Mouse (Mus musculus) liver, adult 2 months (tissue): ENCODE data around the gene Scg5. TPM values are rescaled to one million over a fixed set of nuclear protein-coding genes. Genes with fewer than 3 reads are reported as not detected.
A peak's percentile ranks its signal among the peaks of the same experiment; 100 is the strongest.

ENCODE experiments used
- DNase-seq: peaks from one replicate; pipeline ENCODE4 v3.0.0-alpha.2; 2011; ENCODE audit warnings: low read depth, low spot score; ENCODE audit errors: extremely low read depth
- H3K27ac ChIP-seq: fragments of 200-500 bp; replicated peaks from 2 replicates; pipeline ENCODE4 v1.5.1; 2012; ENCODE audit warnings: low read depth, mild to moderate bottlenecking, control low read depth, inconsistent platforms, low read length; ENCODE audit not compliant: insufficient read depth
- H3K27me3 ChIP-seq: fragments of 200-500 bp; 2 replicates; pipeline ENCODE4 v1.6.1; 2012; ENCODE audit warnings: mild to moderate bottlenecking, moderate library complexity, low read length, inconsistent platforms; ENCODE audit not compliant: control insufficient read depth, insufficient read depth
- H3K36me3 ChIP-seq: fragments of 200-500 bp; 2 replicates; pipeline ENCODE4 v1.6.1; 2012; ENCODE audit warnings: low read length, inconsistent platforms; ENCODE audit not compliant: control insufficient read depth, insufficient read depth
- H3K4me1 ChIP-seq: fragments of 200-500 bp; 2 replicates; pipeline ENCODE4 v1.6.1; 2011; ENCODE audit warnings: low read length; ENCODE audit not compliant: control insufficient read depth, insufficient read depth
- H3K4me3 ChIP-seq: fragments of 200-500 bp; 2 replicates; pipeline ENCODE4 v1.5.1; 2011; ENCODE audit warnings: low read depth, mild to moderate bottlenecking, control low read depth, low read length, moderate library complexity; ENCODE audit not compliant: insufficient read depth
- H3K79me2 ChIP-seq: fragments of 200-500 bp; 2 replicates; pipeline ENCODE4 v1.6.1; 2012; ENCODE audit warnings: inconsistent platforms, mild to moderate bottlenecking, low read length, moderate library complexity; ENCODE audit not compliant: control insufficient read depth, insufficient read depth
- H3K9ac ChIP-seq: fragments of 200-500 bp; 2 replicates; pipeline ENCODE4 v1.6.1; 2012; ENCODE audit warnings: low read depth, mild to moderate bottlenecking, control low read depth, inconsistent platforms, low read length
- CTCF ChIP-seq: fragments of 200-500 bp; IDR thresholded peaks from 2 replicates; pipeline ENCODE4 v1.5.1; 2011; ENCODE audit warnings: low read depth, low read length, control low read depth
- POLR2A ChIP-seq: fragments of 200-500 bp; IDR thresholded peaks from 2 replicates; pipeline ENCODE4 v1.6.1; 2011; ENCODE audit warnings: low read length, control low read depth; ENCODE audit not compliant: insufficient read depth; ENCODE audit errors: extremely low read depth
- WGBS: fragments of 180-500 bp; shearing (Covaris S2); methylation state at CpG from one replicate; pipeline ENCODE4 v1.1.7; 2018; 5-methylcytosine and 5-hydroxymethylcytosine counted together
- polyA plus RNA-seq: library from polyadenylated mRNA; depleted of rRNA; stranded (reverse); fragments of >200 nt; gene quantifications from 2 replicates; pipeline ENCODE4 v1.2.3, GENCODE M21; 2012
- total RNA-seq: library from RNA; depleted of rRNA; stranded (reverse); fragments of >200 nt; gene quantifications from 2 replicates; pipeline ENCODE4 v1.2.3, GENCODE M21; 2014

Scg5 gene
- total and polyA plus RNA-seq, 2 experiments = 0.07 TPM; not detected in 1

DNA sequence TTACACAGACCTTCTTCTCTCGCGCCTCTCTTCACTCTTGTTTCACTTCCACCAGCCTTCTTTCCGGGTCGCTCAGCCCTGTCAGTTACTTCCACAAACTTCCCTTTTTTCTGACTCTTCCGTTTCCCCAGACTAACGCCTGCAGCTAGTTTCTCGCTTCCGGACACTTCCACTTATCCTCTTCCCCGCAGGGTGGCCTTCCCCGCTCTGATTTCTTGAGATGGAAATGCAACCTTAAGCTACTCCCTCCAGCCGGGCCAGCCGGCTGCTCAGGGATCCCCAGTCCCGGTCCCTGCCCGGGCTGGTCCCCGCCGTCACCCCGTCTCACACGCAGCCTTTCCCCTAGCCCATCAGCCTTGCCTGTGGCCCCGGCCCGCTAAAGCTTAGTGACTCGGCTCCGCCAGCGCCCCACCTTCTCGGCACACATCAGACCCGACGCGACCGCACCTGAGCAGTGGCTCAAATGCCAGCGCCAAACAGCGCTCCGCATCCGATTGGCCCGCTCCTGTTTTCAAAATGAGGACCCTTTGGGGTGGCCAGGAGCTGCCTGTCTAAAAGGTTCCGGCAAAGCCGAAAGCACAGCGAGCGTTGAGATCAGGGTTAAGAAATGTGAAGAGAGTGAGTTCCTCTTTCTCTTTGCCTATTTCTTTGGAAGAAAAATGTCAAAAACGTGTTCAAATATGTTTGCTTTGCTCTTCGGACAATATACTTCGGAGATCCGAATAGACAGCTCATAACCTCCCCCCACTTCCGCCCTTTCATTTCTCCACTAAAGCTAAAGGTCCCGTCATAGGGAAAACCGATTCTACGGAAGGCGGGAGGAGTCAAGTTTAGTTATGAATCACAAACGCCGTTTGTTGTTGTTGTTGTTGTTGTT is 19.6 kb upstream of the Scg5 start, which contains the start of gene Arhgap11a:
Gene Arhgap11a, minus strand, starts transcription at position 417 of the 877 bp plus-strand sequence.
- H3K36me3 ChIP-seq = no peaks in the 10 kb centered on the region
- no peaks in the 10 kb centered on the region; the same call in 1 of the 2 replicates for H3K79me2 ChIP-seq
- peak within 1 kb of the TSS; percentile 80 for H3K9ac ChIP-seq
- H3K4me3 ChIP-seq = peak within 1 kb of the TSS; percentile 95
- peaks cover 7% of the 10 kb centered on the region; the same call in 1 of the 2 replicates for H3K4me1 ChIP-seq
- peak; percentile 94 for DNase-seq
- TF ChIP-seq POLR2A = no peak
- TF ChIP-seq CTCF = no peak
- peak within 1 kb of the TSS; percentile 83 for H3K27ac ChIP-seq
- under 1% methylated on average over 48 of the region's 48 CpGs for WGBS
- no peaks in the 10 kb centered on the region for H3K27me3 ChIP-seq

DNA sequence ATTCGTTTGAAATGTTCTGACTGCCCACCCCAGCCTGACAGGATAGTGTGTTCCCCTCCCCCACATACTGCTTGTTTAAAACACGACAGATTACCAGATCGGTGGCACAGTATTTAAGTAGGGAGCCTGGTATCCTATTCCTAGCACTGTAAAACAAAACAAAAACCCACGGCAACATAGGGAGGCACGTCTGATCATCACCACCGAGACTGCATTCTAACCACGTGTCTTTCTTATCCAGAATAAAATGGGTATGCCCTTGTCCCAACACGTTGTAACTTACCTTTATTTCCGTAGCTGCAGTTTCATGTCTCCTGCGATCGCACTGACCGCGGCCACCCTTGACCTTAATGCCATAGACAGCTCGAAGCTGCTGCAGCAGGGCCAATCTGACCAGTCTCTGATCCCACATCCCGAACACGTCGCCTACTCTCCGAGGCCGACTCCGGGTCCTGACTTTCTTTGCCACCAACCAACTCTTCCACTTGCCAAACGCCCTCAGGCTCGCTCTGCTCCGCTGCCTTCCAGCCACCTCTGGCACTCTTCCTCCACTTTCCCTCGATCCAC is 18.8 kb upstream of the Scg5 start:
- Histone ChIP-seq H3K27ac (no peak overlapping the region), H3K27me3 (no peaks in the 10 kb centered on the region), H3K4me3 (peak overlapping the region; percentile 95), H3K36me3 (no peaks in the 10 kb centered on the region), H3K79me2 (no peaks in the 10 kb centered on the region; the same call in 1 of the 2 replicates), H3K9ac (peak overlapping the region; percentile 80), H3K4me1 (peaks cover 7% of the 10 kb centered on the region; the same call in 1 of the 2 replicates)
- DNase-seq = no peak
- under 1% methylated on average over 24 of the region's 24 CpGs for WGBS
- TF ChIP-seq CTCF = no peak
- TF ChIP-seq POLR2A = no peak

DNA sequence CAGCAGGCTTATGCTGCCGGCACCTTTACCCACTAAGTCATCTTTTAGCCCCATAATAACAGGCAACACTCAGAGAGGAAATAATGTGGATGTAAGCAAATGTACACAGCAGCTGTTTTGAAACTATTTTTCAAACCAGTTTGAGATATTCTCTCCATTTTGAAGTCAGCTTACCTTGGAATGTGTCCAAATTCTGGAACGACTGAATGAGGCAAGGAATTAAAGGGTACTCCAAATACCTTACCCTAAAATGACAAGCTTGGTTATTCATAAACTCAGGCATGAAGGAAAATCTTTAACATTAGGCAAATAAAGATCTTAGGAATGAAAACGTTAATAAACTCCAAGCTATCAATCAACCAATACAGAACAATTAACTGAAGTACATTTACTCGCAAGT is 16.2 kb upstream of the Scg5 start:
- H3K4me1 ChIP-seq = peaks cover 7% of the 10 kb centered on the region; the same call in 1 of the 2 replicates
- no peak overlapping the region for H3K4me3 ChIP-seq
- no peaks in the 10 kb centered on the region; the same call in 1 of the 2 replicates for H3K79me2 ChIP-seq
- no peaks in the 10 kb centered on the region for H3K36me3 ChIP-seq
- no peak overlapping the region for H3K27ac ChIP-seq
- TF ChIP-seq CTCF = no peak
- no peak for TF ChIP-seq POLR2A
- no peak overlapping the region for H3K9ac ChIP-seq
- 30% methylated on average over 4 of the region's 4 CpGs for WGBS
- no peaks in the 10 kb centered on the region for H3K27me3 ChIP-seq
- no peak for DNase-seq

DNA sequence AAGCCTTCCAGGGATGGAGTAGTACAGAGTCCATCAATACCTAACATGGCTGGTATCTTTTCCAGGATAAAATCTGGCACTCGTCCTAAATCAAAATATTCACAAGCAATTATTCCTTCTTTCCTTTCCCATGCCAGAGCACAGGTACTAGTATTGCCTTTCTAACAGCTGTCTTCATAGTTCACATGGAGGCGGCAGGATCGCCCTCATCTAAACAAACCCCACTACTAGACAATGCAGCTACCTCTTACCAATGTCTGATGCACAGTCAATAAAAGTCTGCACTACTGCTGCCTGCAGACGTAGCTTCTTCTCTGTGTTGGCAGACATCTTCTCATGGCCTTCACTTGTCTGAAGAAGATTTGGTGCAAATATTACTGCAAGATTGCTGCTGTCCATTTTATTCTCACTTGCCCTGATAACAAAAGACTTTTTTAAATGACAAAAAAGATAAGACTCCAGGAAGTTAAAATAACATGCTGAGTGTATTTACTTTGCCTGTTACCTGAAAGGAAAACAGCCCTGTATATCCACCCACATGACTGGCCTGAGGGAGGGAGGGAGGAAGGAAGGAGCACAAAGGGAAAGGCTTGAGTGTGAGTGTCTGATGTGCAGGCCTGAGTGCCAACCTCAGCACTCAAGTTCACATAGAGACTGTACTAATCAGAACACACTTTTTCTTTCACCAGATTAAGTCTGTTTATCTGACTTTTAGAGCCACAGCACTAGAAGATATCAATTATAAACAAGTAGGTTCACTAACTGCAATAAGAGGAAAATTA is 12.9 kb upstream of the Scg5 start:
- no peak overlapping the region for H3K27ac ChIP-seq
- WGBS = 83% methylated on average over 4 of the region's 4 CpGs
- H3K36me3 ChIP-seq = no peaks in the 10 kb centered on the region

DNA sequence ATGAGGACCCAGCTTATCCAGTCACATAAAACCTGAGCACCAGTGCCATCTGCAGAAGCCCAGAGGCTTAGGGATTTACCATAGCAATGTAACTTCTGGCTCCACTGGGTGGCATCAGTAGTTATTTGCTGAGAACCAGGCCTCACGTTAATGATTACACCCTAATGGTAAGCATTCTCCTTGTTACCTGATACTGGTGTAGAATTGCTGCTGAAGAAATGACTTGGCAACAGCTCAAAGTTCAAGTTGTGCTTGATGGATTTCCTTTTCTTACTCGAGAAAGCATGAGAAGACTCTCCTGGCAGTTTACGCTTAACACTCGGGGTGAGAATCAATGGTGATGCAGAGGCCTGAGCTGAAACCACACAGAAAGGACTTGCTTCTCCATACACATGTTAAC is 10.6 kb upstream of the Scg5 start:
- Histone ChIP-seq H3K4me3 (no peak overlapping the region), H3K4me1 (no peaks in the 10 kb centered on the region), H3K36me3 (no peaks in the 10 kb centered on the region), H3K79me2 (no peaks in the 10 kb centered on the region), H3K9ac (no peak overlapping the region), H3K27ac (no peak overlapping the region), H3K27me3 (no peaks in the 10 kb centered on the region)
- DNase-seq = peak; percentile 14
- WGBS = 40% methylated on average over 4 of the region's 4 CpGs
- TF ChIP-seq CTCF = no peak
- no peak for TF ChIP-seq POLR2A

More for the DNA sequence above, 12.9 kb upstream of the Scg5 start:
- Histone ChIP-seq H3K9ac (no peak overlapping the region), H3K79me2 (no peaks in the 10 kb centered on the region), H3K27me3 (no peaks in the 10 kb centered on the region), H3K4me3 (no peak overlapping the region), H3K4me1 (no peaks in the 10 kb centered on the region)
- DNase-seq = no peak
- TF ChIP-seq CTCF = no peak
- no peak for TF ChIP-seq POLR2A
